Mouse (Mus musculus) midbrain, embryonic 13.5 days (tissue): Measurements from ENCODE around the gene B230118H07Rik. TPM values are rescaled to one million over a fixed set of nuclear protein-coding genes. Genes with fewer than 3 reads are reported as not detected.

Experiments used
- ATAC-seq: fragments of 200-750 bp; cut with Nextera tagmentation; 2 replicates; pipeline ENCODE4 v1.8.0; 2017; ENCODE audit warnings: mild to moderate bottlenecking, moderate TSS enrichment, moderate library complexity
- H3K27ac ChIP-seq: fragments of 300-500 bp; sonication (generic); 2 replicates; pipeline ENCODE4 v1.5.1; 2015; ENCODE audit warnings: inconsistent platforms, mild to moderate bottlenecking, moderate library complexity
- H3K27me3 ChIP-seq: fragments of 300-500 bp; sonication (generic); 2 replicates; pipeline ENCODE4 v1.6.1; 2015; ENCODE audit warnings: mild to moderate bottlenecking, inconsistent platforms
- H3K36me3 ChIP-seq: fragments of 300-500 bp; sonication (generic); 2 replicates; pipeline ENCODE4 v1.6.1; 2015; ENCODE audit warnings: mild to moderate bottlenecking, inconsistent platforms
- H3K4me1 ChIP-seq: fragments of 300-500 bp; sonication (generic); replicated peaks from 2 replicates; pipeline ENCODE4 v1.6.1; 2015; ENCODE audit warnings: inconsistent platforms
- H3K4me2 ChIP-seq: fragments of 300-500 bp; sonication (generic); replicated peaks from 2 replicates; pipeline ENCODE4 v1.6.1; 2015; ENCODE audit warnings: moderate library complexity, mild to moderate bottlenecking, inconsistent platforms
- H3K4me3 ChIP-seq: fragments of 300-500 bp; sonication (generic); replicated peaks from 2 replicates; pipeline ENCODE4 v1.5.1; 2015; ENCODE audit warnings: mild to moderate bottlenecking, inconsistent platforms
- H3K9ac ChIP-seq: fragments of 300-500 bp; sonication (generic); replicated peaks from 2 replicates; pipeline ENCODE4 v1.6.1; 2015; ENCODE audit warnings: mild to moderate bottlenecking, inconsistent platforms
- H3K9me3 ChIP-seq: fragments of 300-500 bp; sonication (generic); 2 replicates; pipeline ENCODE4 v1.6.1; 2016; ENCODE audit warnings: mild to moderate bottlenecking, inconsistent platforms
- WGBS: fragments of 180-500 bp; shearing (Covaris S2); methylation state at CpG from one replicate; pipeline ENCODE4 v1.1.7; 2015; 5-methylcytosine and 5-hydroxymethylcytosine counted together
- polyA plus RNA-seq: library from polyadenylated mRNA; unstranded; fragments of >200 nt; fragmentation: Nextera tagmentation; extraction: Ambion mirVana; gene quantifications from 2 replicates; pipeline ENCODE4 v1.2.1, GENCODE M21; 2015

Gene B230118H07Rik
- polyA plus RNA-seq, 1 experiment from 2014 or later: 51.5 TPM

DNA sequence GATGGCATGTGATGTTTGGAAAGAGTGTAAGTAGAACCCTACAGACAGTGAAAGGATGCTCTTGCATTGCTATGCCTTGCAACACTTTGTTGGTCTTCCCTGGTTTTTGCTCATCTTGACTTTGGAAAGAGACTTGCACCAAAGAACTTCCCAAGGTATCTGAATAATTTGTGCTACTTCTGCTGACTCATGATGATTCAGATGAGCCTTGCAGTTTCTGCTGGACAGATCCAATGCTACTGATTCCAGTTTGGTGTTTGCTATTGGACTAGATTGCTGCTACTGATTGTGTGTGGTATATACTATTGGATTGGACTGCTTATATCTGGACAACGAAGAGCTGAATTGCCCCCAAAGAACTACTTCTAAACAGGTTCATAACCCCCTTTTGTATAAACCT lies 46.2 kb downstream of the B230118H07Rik start:
- no peak overlapping the region for H3K9ac ChIP-seq
- H3K27me3 ChIP-seq: no peaks in the 10 kb centered on the region
- H3K4me3 ChIP-seq: no peak overlapping the region
- no peaks in the 10 kb centered on the region for H3K9me3 ChIP-seq
- 93% methylated on average over 1 of the region's 1 CpGs for WGBS
- H3K27ac ChIP-seq: no peak overlapping the region
- H3K4me2 ChIP-seq: no peak overlapping the region
- no peak for ATAC-seq
- H3K4me1 ChIP-seq: peaks cover 26% of the 10 kb centered on the region
- H3K36me3 ChIP-seq: 0 out of 2 replicates have a peak, but pooled peaks cover 2% of the 10 kb centered on the region

DNA sequence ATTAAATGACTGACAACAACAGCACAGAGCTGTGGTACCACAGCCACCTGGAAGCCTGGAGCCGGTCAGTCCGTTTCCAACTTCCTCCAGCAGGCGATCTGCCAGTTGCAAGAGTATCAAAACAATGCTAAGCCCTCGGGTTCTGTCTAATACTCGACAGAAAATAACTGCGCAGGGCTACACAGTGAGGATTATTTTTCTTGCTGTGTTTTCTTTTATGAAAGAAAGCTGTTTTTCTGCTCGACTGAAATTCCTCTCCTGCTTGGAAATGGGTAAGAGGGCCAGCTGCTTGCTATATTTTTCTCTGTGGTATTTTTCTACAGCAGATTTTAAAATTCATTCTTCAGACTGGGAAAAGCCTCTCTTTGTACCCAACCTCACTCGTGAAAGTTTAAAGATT lies 48.6 kb downstream of the B230118H07Rik start:
- Histone ChIP-seq H3K27ac (0 out of 2 replicates have a peak overlapping the region, but pooled peaks have one; percentile 4), H3K36me3 (0 out of 2 replicates have a peak, but pooled peaks cover 2% of the 10 kb centered on the region), H3K9ac (no peak overlapping the region), H3K9me3 (no peaks in the 10 kb centered on the region), H3K4me2 (no peak overlapping the region), H3K4me1 (peaks cover 29% of the 10 kb centered on the region), H3K4me3 (no peak overlapping the region), H3K27me3 (no peaks in the 10 kb centered on the region)
- 0 out of 2 replicates have a peak, but pooled peaks have one; percentile 35 for ATAC-seq
- WGBS: 20% methylated on average over 8 of the region's 8 CpGs

DNA sequence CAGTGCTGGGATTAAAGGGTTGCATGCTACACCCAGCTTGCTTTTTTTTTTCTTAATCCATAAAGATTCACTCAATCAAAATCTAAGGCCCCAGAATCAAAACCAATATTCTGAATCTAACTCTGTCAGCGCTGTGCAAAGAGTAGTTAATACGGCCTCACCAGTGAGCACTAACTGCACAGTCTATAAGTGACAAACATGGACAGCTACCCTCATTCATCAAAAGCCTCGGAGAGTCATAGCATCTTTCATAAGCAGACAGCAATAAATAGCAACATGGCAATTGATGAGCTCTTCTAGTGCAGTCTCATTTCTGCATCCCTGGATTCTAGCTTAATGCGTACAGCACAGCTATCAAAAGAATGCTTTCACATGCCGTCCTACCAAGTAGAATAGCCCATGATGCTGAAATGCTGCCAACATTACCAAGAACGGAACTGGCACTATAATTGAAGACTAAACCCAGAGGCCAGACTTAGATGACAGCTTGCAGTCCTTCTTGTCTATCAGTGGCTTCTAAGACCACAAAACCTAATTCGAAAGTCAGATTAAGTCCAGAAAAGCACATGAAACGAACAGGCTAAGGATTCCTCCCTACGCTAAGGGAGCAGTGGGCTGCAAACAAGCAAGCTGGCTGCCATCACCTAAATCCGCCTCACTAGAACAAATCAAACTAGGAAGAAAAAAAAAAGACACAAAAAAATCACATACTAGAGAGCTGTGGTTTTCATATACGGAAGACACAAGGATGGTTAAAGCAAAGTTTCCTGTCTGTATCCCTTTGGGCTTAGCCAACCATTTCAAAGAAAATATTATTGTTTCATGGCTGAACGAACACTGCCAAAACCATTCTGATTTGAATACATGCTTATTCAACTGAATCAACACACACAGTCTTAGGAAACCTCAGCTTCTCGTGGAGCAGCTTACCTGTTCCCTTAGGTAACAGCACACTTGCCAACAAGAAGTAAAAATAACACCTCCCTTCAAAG lies 50.8 kb downstream of the B230118H07Rik start:
- peak overlapping the region; percentile 9; the same call in 1 of the 2 replicates for H3K4me2 ChIP-seq
- 35% methylated on average over 13 of the region's 13 CpGs for WGBS
- no peak overlapping the region for H3K9ac ChIP-seq
- peaks cover 37% of the 10 kb centered on the region for H3K4me1 ChIP-seq
- H3K4me3 ChIP-seq: no peak overlapping the region
- H3K27ac ChIP-seq: peak overlapping the region; percentile 57
- H3K36me3 ChIP-seq: 0 out of 2 replicates have a peak, but pooled peaks cover 2% of the 10 kb centered on the region
- no peaks in the 10 kb centered on the region for H3K9me3 ChIP-seq
- no peak for ATAC-seq
- H3K27me3 ChIP-seq: no peaks in the 10 kb centered on the region

DNA sequence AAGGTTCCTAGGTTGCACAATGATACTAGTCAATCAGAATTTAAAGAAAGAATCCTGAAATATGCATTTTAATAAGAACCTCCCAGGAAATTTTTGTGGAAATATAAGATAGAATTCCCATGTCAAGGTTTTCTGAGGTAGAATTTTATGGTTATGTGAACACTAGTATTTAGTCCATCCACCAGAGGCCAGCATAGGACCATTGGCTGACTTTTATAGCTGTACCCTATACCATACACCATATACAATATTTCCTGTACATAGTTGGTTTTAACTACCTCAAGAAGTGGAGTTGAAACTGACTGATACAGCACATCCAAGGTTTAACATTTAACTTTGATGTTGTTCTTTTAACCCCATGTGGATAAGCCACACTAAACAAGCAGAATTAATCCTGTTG lies 52.1 kb downstream of the B230118H07Rik start:
- Histone ChIP-seq H3K36me3 (no peaks in the 10 kb centered on the region), H3K27ac (0 out of 2 replicates have a peak overlapping the region, but pooled peaks have one; percentile 30), H3K4me1 (peaks cover 50% of the 10 kb centered on the region), H3K9ac (no peak overlapping the region), H3K4me2 (no peak overlapping the region), H3K9me3 (no peaks in the 10 kb centered on the region), H3K4me3 (no peak overlapping the region), H3K27me3 (no peaks in the 10 kb centered on the region)
- no peak for ATAC-seq

DNA sequence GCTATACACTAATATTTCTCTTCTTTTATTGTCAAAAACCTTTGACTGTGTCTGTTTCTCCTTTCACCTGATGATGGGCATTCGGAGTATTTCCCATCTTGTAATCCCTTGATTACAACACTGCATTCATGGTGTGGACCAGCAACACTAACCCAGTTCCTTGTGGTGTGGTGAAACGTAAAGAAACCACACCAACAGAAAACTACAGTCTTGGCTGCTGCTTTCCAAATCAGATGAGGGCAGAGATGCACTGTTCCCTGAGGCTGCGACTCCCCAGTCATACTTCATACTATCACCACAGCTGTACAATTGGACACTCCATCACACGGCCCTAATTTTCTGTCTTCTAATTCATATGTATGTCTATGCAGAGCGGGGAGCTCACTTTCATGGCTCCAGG lies 54.7 kb downstream of the B230118H07Rik start:
- Histone ChIP-seq H3K4me2 (no peak overlapping the region), H3K4me3 (no peak overlapping the region), H3K9ac (no peak overlapping the region), H3K27ac (no peak overlapping the region), H3K9me3 (no peaks in the 10 kb centered on the region), H3K4me1 (peaks cover 49% of the 10 kb centered on the region), H3K27me3 (no peaks in the 10 kb centered on the region), H3K36me3 (no peaks in the 10 kb centered on the region)
- no peak for ATAC-seq
- WGBS: 84% methylated on average over 5 of the region's 5 CpGs

DNA sequence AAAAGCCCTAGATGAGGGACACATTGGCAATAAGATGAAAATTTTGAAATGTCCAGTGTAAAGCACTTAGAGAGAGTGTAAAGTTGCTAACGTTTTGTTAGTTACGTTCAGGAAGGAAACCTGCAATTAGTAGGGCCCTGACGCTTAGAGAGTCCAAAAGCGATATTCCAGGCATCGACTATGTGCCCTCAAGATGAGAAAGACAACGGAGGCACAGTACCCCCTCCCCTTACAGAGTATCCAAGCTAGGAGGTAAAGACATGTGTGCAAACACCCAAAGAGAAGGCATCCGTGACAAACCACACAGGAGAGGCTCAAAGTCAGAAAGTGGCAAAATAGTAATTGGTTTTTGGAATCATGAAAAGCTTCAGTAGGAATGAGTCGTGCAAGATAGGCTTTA lies 56.4 kb downstream of the B230118H07Rik start:
- Histone ChIP-seq H3K27me3 (no peaks in the 10 kb centered on the region), H3K4me2 (0 out of 2 replicates have a peak overlapping the region, but pooled peaks have one; percentile 9), H3K9ac (0 out of 2 replicates have a peak overlapping the region, but pooled peaks have one; percentile 10), H3K9me3 (no peaks in the 10 kb centered on the region), H3K36me3 (no peaks in the 10 kb centered on the region), H3K4me3 (no peak overlapping the region), H3K4me1 (peaks cover 37% of the 10 kb centered on the region), H3K27ac (peak overlapping the region; percentile 81)
- peak; percentile 51; the same call in 1 of the 2 replicates for ATAC-seq
- whole genome bisulfite sequencing: 36% methylated on average over 8 of the region's 8 CpGs

DNA sequence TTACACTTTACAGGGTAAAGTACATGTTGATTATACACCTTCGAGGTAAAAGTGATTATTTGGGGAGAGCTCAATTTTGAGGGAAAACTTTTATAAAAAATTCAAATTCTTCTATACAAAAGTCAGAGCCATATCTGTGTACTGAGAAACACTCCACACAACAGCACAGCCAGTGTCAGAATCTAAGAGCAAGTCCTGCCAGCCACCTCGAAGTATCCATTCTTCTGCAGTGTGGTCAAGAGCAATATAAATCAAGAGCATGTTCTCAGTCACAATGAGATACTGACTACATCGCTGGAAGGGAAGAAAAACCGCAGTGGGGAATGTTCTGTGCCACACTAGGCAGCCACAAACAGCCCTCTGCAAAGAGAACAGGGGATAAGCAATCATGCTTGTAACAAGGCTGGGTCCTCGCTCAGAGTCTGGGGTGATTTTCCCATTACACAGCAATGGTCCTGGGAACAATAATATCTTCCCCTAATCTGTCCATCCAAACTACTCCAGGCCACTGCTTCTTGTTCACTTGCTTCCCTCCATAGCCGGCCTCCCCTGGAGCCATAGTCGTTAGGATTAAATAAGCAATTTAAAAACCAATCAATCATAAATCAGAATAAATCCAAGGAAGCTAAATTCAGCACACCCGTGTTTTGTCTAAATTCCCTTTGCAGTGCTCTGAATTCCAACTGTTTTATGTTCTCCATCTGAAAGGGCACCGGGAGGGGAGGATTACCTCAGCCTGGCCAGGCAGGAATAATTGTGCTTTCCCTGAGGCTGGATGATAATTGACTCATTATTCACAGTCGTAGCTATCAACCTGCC lies 57.1 kb downstream of the B230118H07Rik start:
- no peaks in the 10 kb centered on the region for H3K36me3 ChIP-seq
- H3K27ac ChIP-seq: peak overlapping the region; percentile 81
- WGBS: 13% methylated on average over 10 of the region's 10 CpGs
- H3K27me3 ChIP-seq: no peaks in the 10 kb centered on the region
- H3K4me3 ChIP-seq: no peak overlapping the region
- H3K4me1 ChIP-seq: peaks cover 36% of the 10 kb centered on the region
- 0 out of 2 replicates have a peak overlapping the region, but pooled peaks have one; percentile 9 for H3K4me2 ChIP-seq
- 0 out of 2 replicates have a peak overlapping the region, but pooled peaks have one; percentile 23 for H3K9ac ChIP-seq
- ATAC-seq: peak; percentile 86
- H3K9me3 ChIP-seq: no peaks in the 10 kb centered on the region

DNA sequence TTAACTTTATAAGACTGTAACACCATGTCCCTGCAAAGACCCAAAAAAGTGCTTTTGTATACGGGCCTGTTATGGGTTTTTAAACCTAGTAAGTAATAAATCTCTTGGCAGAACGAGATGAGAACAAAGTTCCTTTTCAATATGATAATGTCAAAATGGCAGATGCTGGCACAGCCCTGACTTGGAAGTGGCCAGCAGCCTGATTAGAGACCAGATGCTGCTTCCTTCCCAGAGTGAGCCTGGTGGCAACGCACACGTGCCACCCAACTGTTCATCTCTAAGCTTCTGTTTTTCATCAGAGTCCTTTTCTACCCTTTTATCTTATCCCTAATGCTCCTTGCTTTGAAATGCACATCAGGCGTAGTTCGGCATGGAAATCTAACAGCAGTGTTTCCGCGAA lies 58.0 kb downstream of the B230118H07Rik start:
- Histone ChIP-seq H3K4me2 (no peak overlapping the region), H3K36me3 (no peaks in the 10 kb centered on the region), H3K4me1 (peaks cover 36% of the 10 kb centered on the region), H3K27ac (0 out of 2 replicates have a peak overlapping the region, but pooled peaks have one; percentile 81), H3K27me3 (no peaks in the 10 kb centered on the region), H3K9me3 (no peaks in the 10 kb centered on the region), H3K4me3 (no peak overlapping the region), H3K9ac (no peak overlapping the region)
- WGBS: 36% methylated on average over 8 of the region's 8 CpGs
- 0 out of 2 replicates have a peak, but pooled peaks have one; percentile 48 for ATAC-seq

DNA sequence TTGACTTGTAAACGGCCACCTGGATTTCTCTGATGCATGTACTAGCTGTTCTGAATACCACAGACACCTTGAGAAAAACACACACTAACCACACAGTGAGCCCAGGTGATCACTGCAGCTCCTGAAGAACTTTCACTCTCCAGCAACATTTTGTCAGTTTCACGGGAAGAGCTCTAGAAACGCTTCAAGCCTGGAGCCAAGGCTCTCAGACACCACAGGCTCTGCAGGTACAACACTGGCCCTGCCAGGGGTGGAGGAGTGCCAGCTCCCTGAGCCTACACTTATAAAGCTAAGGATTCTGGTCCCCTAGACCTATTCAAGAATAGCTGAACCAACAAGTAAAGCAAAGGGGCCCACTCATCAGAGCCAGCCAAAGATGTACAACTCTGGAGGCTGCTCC lies 67.9 kb downstream of the B230118H07Rik start:
- ATAC-seq: no peak
- Histone ChIP-seq H3K4me3 (no peak overlapping the region), H3K36me3 (no peaks in the 10 kb centered on the region), H3K9ac (no peak overlapping the region), H3K27ac (no peak overlapping the region), H3K27me3 (no peaks in the 10 kb centered on the region), H3K4me1 (no peaks in the 10 kb centered on the region), H3K9me3 (no peaks in the 10 kb centered on the region), H3K4me2 (no peak overlapping the region)
- WGBS: 86% methylated on average over 3 of the region's 3 CpGs

DNA sequence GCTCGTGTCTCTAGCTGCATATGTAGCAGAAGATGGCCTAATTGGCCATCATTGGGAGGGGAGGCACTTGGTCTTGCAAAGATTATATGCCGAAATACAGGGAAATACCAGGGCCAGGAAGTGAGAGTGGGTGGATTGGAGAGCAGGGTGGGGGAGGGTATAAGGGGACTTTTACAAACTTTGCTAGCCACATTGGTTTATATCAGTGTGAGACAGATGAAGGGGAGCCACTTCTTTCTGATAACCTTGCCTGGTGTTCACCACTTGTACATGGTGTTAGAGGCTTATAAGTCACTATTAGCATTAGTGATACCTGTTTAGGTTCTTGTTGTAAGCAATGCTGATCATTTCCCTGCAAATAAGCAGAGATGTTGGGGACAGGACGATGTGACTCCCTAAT lies 68.4 kb downstream of the B230118H07Rik start:
- H3K9me3 ChIP-seq: no peaks in the 10 kb centered on the region
- H3K4me3 ChIP-seq: no peak overlapping the region
- ATAC-seq: no peak
- no peak overlapping the region for H3K27ac ChIP-seq
- no peak overlapping the region for H3K4me2 ChIP-seq
- 87% methylated on average over 3 of the region's 3 CpGs for WGBS
- H3K9ac ChIP-seq: no peak overlapping the region
- no peaks in the 10 kb centered on the region for H3K4me1 ChIP-seq
- H3K27me3 ChIP-seq: no peaks in the 10 kb centered on the region
- H3K36me3 ChIP-seq: no peaks in the 10 kb centered on the region

DNA sequence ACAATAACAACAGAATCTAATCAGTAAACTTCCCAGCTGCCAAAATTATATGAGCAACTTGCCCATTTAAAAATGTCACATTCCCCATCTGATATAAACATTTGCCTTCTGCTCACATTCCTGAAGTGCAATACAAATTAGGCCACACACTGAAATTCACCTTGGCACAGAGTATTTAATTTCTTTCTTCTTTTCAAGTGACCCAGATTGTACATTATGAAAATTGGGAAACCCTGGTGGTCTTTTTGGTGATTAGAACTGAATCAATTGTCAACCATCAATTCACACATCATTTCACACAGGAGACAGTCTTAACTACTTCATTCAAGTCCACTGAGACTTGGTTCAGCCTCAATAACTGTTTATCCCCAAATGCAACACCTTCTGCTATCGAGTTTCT lies 68.9 kb downstream of the B230118H07Rik start:
- 63% methylated on average over 1 of the region's 1 CpGs for WGBS
- no peaks in the 10 kb centered on the region for H3K9me3 ChIP-seq
- no peak overlapping the region for H3K4me2 ChIP-seq
- no peak overlapping the region for H3K4me3 ChIP-seq
- ATAC-seq: no peak
- H3K27me3 ChIP-seq: no peaks in the 10 kb centered on the region
- H3K36me3 ChIP-seq: no peaks in the 10 kb centered on the region
- no peak overlapping the region for H3K9ac ChIP-seq
- no peak overlapping the region for H3K27ac ChIP-seq
- H3K4me1 ChIP-seq: no peaks in the 10 kb centered on the region
